Mouse (Mus musculus) stomach, postnatal 0 days (tissue): ENCODE results near the gene Tbc1d15.

Experiments
- CTCF ChIP-seq: IDR thresholded peaks from 2 replicates; pipeline ENCODE4 v1.5.1; 2016; ENCODE audit warnings: antibody characterized with exemption, low read depth, mild to moderate bottlenecking, moderate library complexity
- EP300 ChIP-seq: optimal IDR thresholded peaks from 2 replicates; pipeline ENCODE3; 2016; ENCODE audit warnings: antibody characterized with exemption

GRCm38 (mm10) chr10:115294715-115295114 is 43.4 kb upstream of the Tbc1d15 start:
- TF ChIP-seq CTCF (no peak), EP300 (no peak)
